Mouse (Mus musculus) CD8-positive naive resting alpha-beta T cell, adult 2 months (primary cell): ENCODE results near the gene D430041D05Rik.
"Not testable (repeated sequence)": the region's sequence is repeated elsewhere in the genome, so short reads cannot be mapped to it uniquely, and the experiment has no call there.

ENCODE experiments used
- DNase-seq, 2 experiments: peaks; one replicate each; pipeline ENCODE4 v3.0.0; 2022; ENCODE audit warnings: low read depth in 2 of 2, low spot score in 2 of 2

Gene D430041D05Rik

DNA sequence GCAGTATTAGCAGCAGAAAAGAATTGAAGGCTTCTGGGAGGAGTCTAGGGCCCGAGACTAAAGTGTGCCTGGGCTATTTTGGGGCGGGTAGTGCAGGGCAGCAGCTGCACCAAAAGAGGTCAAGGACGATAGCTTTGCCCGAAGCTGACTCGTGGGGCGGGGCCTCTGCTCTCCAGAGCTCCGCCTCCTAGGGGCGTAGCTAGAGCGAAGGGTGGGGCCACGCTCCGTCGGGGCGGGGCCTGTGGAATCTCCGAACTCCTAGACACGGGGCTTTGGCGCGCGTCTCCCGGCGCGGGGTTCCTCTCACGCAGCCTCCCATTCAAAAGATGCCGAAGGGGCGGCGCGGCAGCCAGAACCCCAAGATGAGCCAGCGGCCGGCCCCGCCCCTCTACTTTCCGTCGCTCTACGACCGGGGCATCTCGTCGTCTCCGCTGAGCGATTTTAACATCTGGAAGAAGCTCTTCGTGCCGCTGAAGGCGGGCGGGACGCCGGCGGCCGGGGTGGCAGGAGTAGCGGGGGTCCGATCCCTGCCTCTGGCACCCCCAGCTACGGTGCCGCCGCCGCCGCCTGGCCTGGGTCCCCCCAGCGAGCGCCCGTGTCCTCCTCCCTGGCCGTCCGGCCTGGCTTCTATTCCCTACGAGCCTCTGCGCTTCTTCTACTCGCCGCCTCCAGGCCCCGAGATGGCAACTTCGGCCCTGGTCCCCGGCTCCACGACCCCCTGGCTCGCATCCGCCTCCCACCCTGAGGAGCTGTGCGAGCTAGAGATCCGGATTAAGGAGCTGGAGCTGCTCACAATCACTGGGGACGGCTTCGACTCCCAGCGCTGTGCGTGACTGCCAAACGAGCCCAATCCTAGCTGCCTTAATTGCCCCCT is 288.1 kb downstream of the D430041D05Rik start, which contains the start of gene A930018P22Rik:
Gene A930018P22Rik (plus strand): TSS at position 265 of the 874 bp plus-strand sequence.
- DNase-seq, result peak; percentile 71 to 79

DNA sequence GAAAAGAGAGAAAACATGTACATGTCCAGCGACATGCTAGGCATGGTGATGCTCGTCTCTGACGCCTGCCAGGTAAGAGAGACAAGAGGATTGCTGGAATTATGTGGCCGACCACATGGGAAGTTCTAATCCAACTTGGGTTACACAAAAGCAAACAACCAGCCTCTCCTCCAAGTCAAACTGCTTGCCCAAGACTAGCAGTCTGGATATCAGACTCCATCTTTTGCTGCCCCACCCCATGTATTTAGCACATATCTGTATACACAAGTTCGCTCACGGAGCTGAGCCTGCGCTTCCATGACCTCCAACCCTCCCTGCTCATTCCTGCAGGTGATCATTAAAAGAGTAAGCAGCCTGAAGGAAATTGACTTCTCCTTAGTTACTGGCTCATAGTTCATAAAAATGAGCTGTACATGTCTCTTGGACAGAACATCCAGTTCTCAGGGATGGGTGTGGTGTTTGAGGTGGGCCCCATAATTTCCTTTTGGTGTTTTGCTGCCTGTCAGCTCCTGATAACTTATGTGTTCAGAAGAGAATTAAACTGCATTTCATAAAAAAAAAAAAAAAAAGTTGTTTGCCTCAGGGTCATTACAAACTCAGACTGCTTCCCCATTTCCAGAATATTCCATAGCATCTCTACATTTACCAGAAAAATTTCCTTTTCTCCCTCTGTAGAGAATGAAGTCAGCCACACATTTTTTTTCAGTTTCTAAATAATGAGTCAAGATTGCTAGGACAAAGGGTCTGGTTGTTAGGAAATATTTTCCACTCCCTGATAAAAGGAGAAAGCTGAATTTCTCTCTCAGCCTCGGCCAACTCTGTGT is 288.9 kb downstream of the D430041D05Rik start:
- DNase-seq, result no peak

DNA sequence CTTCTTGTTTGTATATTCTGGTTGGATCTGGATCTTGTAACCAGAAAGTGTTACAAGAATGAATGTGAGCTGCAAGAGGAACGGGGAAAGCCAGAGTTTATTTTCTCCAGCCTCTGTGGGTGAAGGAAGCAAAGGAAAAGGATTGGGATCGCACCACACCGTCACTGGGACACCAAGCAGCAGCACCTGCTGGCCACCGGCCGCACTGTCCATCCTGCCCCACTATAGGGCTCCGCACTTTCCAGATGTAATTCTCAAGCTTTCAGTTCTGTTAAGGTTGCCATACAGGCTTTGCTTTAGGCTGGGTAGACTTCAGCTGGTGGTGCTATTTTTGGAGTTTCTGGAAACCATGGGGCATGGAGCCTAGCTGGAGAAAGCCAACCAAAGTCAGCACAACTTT is 290.5 kb downstream of the D430041D05Rik start:
- no peak for DNase-seq

DNA sequence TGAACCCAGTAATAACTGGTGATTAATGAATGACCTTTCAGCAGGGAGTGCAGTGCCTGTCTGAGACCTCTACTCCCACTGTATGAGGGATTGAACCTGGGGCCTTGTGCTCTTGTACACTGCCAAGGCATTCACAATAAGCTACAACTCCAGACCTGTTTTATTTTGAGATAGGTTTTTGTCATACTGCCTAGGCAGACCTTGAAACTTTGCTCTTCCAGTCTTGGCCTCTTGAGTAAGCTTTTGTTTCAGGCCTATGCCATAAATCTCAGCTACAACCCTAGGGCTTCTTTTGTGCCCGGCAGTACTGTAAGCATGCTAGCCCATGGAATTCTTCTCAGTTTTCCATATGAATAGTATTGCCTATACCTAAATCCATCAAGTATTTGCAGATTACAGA is 291.7 kb downstream of the D430041D05Rik start:
- DNase-seq, result no peak

DNA sequence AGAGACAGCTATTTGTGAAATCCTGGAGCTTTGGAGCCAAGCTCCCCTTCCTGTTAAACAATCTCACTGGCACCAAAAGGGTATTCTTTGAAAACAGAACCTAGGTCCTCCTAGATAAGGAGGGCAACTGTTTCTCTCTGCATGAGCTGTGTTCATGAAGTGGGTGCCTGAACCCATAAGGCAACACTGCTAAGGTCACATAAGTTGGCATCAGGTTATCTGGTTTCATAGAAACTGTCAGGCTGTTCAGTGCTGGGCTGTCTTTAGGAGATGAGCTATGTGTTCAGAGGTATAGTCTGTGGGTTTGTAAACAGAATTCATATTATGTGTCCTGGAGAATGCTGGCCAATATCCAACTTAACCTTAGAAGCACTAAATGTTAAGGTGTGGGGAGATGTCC is 293.6 kb downstream of the D430041D05Rik start:
- not testable (repeated sequence) for DNase-seq

DNA sequence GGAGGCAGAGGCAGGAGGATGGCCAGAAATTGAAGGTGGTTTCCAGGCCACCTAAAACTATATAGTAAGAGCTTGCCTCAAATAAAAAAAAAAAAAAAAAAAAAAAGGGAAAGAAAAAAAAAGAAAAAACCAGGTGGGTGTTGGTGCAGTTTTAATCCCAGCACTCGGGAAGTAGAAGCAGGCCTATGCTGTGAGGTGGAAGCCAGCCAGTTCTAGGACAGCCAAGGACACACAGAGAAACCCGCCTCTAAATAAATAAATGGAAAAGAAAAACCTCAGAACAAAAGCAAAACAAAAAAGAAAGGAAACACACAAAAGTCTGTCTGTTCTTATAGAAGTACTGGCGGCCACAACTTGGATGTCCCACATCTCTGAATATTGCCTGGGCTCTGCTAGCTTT is 295.9 kb downstream of the D430041D05Rik start:
- no peak for DNase-seq

DNA sequence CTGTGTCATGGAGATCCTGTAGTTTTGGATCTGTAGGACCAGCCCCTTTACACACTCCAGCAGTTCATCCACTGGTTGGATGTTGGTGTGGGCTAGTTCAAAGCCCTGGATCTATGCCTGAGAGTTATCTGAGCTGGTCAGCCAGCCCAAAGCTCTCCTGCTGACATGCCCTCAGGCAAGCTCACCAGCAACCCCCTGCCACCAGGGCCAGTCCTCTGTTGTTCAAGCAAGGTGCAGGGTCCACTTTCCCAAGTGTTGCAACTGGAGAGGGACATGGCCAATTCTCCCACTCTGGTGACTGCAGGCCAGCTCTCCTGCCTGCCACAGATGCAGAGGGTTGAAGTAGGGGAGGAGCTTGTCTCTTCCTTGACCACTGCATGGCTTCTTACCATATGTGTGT is 297.2 kb downstream of the D430041D05Rik start:
- DNase-seq, result not testable (repeated sequence)

DNA sequence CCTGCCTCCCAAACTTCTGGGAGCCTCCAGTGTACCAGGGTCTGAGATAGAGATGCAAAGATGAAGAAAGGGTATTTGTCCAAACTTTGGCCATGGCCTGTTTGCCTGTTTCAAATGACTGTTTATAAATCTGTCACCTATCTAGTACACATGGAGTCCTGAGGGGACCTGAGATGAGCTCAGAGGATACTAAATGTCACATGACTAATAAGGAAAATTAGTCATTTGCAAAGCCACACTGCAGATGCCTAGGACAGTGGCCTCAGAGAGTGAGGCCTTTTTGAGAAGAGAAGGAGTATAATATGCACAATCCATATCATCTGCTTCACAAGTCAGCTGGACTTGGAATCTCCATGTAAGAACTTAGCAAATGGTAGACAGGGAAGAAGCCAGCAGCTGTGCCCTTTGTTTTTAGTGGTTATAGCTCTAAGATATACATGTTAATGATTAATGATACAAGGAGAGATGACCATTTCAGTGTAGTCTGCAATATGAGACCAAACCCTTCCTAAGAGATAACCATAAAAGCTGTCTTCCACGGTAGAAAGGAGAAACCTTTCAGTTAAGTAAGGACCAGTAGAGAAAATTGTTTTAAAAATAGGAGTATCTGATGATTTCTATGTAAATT is 299.5 kb downstream of the D430041D05Rik start:
- DNase-seq, result not testable (repeated sequence)

DNA sequence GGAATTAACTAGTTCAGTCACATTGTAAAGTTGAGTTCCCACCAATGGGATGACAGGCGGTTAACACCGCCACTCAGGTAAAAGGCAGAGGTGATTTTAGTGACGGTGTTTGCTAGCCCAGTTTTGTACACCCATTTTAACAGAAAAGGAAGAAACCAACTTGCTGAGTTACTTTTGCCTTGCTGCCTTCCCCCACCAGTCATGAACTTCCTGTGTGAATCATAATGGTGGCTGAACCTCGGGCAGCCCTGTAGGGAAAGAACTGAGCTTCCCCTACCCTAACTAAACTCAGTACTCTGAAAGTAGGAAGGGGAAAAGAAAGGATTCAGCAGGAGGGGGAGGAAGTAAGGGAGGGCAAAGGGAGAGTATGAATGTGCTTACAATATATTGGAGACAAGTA is 300.8 kb downstream of the D430041D05Rik start:
- DNase-seq, result no peak

DNA sequence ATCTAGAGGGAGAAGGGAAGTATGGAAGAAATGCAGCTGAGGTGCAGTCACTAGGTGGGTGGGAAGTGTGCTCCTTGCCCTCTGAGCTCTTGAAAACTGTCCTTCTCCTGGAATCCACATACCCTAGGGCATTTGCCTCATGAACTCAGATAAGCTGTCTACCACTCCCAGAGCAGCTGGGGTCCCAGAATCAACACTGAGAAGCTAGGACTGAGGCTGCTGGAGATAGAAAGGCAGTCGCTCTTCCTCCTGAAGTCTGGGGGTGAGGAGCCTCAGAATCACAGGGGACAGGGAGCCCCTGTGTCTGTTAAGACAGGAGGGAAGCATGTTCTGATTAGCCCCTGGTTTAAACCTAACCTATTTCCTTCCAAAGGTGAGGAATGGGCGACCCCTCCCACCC is 301.3 kb downstream of the D430041D05Rik start:
- DNase-seq, result no peak

DNA sequence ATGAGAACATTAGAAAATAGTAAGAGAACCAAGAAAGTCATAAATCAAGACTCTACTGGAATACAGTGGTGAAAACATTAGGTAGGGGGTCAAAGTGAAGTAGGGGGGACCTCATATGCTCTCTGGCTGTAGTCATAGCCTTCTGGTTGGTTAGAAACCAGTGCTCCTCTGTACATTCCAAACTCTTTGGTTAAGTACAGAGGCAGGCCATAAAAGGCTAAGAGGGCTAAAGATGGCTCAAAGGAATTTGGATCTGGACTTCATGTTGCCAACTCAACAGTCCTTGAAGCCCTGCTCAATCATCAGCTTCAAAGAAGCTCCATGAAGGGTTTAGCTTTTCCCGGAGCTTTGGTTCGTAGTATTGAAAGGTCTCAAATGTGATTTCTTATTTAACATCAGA is 301.8 kb downstream of the D430041D05Rik start:
- not testable (repeated sequence) for DNase-seq

DNA sequence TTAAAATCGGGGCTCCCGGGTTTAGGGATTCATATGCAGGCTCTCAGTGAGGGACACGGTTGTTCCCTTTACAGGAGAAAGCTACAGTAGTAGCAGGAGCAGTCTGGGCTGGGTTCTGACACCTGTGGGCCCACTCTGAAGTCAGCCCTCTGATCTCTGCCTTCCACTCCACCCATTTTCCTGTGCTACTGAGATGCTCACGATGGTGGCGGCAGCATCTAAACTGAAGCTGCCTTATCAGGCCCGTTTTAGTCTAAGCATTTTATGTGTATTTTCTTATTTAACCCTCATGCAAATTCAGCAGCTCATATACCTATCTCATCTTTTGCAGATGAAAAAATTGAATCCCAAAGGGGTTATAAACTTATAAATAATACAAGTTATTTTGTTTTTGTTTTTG is 306.0 kb downstream of the D430041D05Rik start:
- DNase-seq, result no peak

DNA sequence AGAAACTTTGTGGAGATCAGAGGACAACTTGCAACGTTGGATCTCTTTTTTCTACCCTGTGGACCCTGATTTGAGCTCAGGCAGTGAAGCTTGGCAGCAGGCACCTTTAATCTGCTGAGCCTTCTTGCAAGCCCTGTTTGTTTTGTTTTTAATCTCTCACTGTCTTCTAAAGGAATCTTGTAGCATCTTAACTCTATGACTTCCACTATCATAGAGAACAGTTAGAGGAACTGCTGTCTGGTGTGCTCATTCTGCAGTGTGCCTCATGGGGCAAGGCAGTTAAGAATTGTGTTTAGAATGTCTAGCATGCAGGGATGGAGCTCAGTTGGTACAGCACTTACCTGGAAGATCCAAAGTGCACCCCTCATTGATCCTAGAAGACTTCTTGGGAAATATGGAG is 310.9 kb downstream of the D430041D05Rik start:
- no peak for DNase-seq

DNA sequence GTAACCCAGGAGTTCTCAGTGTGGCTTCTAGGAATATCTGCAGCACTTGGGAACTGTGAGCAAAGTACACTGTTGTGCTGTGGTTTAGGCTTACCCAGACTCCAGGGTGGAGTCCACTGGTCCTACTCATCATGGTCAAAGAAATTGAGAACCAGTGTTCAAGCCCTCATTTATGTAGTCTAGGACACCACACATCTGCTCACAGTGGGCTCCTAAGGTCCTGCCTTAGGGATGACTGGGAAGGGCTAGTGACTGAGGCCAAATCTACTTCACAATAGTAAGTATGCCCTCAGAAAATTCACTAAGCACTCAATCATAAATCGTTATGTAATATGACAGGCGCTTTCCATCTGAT is 311.6 kb downstream of the D430041D05Rik start:
- DNase-seq, result no peak

DNA sequence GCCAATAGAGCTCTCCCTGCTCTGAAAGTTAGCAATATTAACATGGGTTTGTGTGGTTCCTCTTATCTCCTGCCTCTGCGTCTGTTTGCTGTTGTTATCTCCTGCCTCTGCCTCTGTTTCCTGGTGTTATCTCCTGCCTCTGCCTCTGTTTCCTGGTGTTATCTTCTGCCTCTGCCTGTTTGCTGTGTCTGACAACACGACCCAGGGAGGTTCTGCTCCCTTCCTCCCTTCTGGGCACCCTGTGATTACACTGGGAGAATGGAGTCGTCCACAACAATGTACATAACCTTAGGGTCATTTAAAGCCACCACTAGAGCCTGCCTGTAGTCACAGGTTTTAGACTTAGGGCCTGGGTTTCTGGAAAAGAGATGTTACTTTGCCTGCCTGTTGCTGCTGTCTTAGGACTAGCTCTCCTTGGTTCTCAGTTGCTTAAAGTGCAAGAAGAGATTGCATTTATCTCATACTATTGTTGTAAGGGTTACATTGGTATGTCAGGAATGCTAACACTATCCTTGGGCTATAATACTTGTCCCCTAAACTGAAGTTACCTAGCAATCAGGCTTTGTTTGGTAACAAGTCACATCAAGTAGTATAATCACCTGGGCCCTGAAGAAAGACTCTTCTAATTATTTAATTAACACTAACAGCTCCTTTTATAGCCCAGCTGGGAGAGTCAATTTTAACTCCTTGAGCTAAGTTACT is 312.1 kb downstream of the D430041D05Rik start:
- DNase-seq, result no peak

DNA sequence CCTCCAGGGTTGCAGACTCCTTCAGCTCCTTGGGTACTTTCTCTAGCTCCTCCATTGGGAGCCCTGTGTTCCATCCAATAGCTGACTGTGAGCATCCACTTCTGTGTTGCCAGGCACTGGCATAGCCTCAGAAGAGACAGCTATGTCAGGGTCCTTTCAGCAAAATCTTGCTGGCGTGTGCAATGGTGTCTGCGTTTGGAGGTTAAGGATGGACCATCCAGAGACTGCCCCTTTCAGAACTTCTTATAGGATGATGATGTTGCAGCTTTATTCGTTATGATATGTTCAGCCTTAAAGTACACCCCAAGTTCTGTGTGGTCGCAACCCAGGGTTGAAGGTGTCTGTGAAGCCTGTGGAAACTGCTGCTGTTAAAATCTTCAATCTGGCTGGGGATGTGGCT is 313.4 kb downstream of the D430041D05Rik start:
- DNase-seq, result not testable (repeated sequence)

DNA sequence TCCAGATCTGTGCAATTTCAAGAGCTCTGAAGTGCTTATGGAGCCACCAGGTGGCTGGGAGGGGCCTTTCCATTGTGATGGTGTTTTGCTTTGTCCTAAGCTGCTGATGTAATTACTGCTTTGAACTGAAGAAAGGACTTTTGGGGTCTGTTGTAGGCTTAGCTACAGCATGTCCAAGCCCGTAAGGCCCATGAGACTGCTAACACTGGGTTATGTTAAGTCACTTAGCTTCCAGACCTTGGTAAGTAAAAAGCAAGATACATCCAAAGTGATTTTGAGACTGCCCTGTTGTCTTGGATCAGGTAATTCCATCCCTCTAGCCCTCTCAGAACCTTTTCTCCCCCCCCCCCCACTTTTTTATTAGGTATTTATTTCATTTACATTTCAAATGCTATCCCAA is 314.0 kb downstream of the D430041D05Rik start:
- not testable (repeated sequence) for DNase-seq

DNA sequence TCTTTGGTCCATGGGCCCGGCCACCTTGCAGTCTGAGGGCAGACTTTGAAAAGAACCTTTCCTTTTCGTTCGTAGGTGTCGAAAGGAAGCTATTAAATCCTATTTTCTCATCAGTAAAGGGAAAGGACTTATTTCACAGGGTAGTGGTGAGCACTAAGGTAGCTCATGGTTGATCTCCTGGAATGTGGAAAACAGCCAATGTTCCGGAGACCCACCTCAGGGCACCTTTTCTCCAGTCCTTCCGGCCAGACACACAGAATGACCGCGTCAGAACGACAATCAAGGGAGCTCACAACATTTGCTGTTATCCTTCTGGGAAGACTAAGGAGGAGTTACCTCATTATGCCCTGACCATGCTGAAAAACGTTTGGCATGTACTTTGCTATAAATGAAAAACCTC is 314.6 kb downstream of the D430041D05Rik start:
- no peak for DNase-seq

DNA sequence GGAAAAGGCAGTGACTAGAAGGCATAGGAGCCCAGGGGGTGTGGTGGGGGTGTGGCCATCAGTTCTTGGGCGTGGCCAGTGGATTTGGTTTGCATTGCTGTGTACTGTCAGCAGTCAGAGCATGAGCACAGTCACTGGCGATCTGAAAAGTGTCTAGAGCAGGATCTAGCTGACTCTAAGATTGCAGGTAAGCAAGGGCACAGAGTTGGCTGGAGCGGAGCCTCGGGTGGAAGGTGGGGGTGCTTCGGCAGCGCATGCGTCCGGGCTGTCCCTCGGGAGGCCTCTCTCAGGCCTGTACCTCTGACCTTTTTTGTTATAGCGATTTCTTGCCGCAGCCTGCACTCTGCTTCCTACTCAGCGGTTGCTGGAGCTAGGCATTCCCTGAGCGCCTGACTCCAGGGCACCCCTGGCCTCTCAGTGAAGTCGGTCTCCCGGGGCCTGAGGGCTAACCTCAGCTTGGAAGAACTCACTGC is 315.0 kb downstream of the D430041D05Rik start, which contains the start of gene Cd59a:
Gene Cd59a (plus strand): TSS at position 61 of the 473 bp plus-strand sequence.
- no peak for DNase-seq

DNA sequence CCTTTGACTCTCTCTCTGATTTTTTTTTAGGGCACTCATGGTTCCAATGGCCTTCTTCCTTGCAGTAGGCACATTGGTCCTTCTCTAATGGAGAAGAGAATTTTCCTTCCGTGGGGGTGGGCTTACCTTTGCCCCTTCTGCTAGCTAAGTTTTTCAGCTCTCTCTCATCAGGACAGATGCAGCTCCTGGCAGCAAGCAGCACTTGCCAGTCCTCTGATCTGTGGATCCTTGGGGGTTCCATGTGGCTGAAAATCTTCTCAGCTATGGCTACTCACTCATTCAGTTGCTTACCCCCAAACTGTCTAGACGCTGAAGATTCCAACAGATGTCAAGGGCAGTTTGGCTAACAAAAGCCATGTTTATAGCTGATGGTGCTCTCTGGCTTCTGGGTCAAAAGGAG is 317.5 kb downstream of the D430041D05Rik start:
- DNase-seq, result no peak
